Mouse (Mus musculus): ENCODE measurements around the gene Lsg1.

- TF ChIP-seq GATA1 (IDR thresholded peaks at IDR 0.05; ENCODE audit: low read length) (no peak), TAL1 (IDR thresholded peaks at IDR 0.05; ENCODE audit: low read length) (no peak)
These were observed 67.0 kb downstream of the Lsg1 start for GRCm38 (mm10) chr16:30520361-30520823.

All from erythroblast, embryonic 14.5 days (primary cell).